Mouse (Mus musculus) stomach, embryonic 15.5 days (tissue): ENCODE results near the gene Zfp687. TPM values are rescaled to one million over a fixed set of nuclear protein-coding genes. Genes with fewer than 3 reads are reported as not detected.
"Not testable (repeated sequence)": the region's sequence is repeated elsewhere in the genome, so short reads cannot be mapped to it uniquely, and the experiment has no call there.

Experiments used
- ATAC-seq: fragments of 200-750 bp; cut with Nextera tagmentation; 2 replicates; pipeline ENCODE4 v1.8.0; 2017; ENCODE audit warnings: low read depth, moderate number of reproducible peaks, moderate TSS enrichment; ENCODE audit not compliant: insufficient read depth, low FRiP score
- H3K27ac ChIP-seq: fragments of 300-500 bp; sonication (generic); 2 replicates; pipeline ENCODE4 v1.5.1; 2015; ENCODE audit warnings: mild to moderate bottlenecking, inconsistent platforms
- H3K27me3 ChIP-seq: fragments of 300-500 bp; sonication (generic); replicated peaks from 2 replicates; pipeline ENCODE4 v1.6.1; 2015; ENCODE audit warnings: inconsistent platforms
- H3K36me3 ChIP-seq: fragments of 300-500 bp; sonication (generic); 2 replicates; pipeline ENCODE4 v1.6.1; 2015; ENCODE audit warnings: inconsistent platforms
- H3K4me1 ChIP-seq: fragments of 300-500 bp; sonication (generic); 2 replicates; pipeline ENCODE4 v1.6.1; 2015; ENCODE audit warnings: inconsistent platforms
- H3K4me2 ChIP-seq: fragments of 300-500 bp; sonication (generic); 2 replicates; pipeline ENCODE4 v1.6.1; 2015; ENCODE audit warnings: mild to moderate bottlenecking, inconsistent platforms
- H3K4me3 ChIP-seq: fragments of 300-500 bp; sonication (generic); replicated peaks from 2 replicates; pipeline ENCODE4 v1.5.1; 2015; ENCODE audit warnings: inconsistent platforms
- H3K9ac ChIP-seq: fragments of 300-500 bp; sonication (generic); 2 replicates; pipeline ENCODE4 v1.6.1; 2015; ENCODE audit warnings: inconsistent platforms
- H3K9me3 ChIP-seq: fragments of 300-500 bp; sonication (generic); 2 replicates; pipeline ENCODE4 v1.6.1; 2016; ENCODE audit warnings: inconsistent platforms
- WGBS: fragments of 180-500 bp; shearing (Covaris S2); methylation state at CpG from one replicate; pipeline ENCODE4 v1.1.7; 2015; 5-methylcytosine and 5-hydroxymethylcytosine counted together
- polyA plus RNA-seq: library from polyadenylated mRNA; unstranded; fragments of >200 nt; fragmentation: Nextera tagmentation; extraction: Ambion mirVana; gene quantifications from 2 replicates; pipeline ENCODE4 v1.2.1, GENCODE M21; 2015

Zfp687 gene
- polyA plus RNA-seq, 1 experiment from 2014 or later: 19.3 TPM

DNA sequence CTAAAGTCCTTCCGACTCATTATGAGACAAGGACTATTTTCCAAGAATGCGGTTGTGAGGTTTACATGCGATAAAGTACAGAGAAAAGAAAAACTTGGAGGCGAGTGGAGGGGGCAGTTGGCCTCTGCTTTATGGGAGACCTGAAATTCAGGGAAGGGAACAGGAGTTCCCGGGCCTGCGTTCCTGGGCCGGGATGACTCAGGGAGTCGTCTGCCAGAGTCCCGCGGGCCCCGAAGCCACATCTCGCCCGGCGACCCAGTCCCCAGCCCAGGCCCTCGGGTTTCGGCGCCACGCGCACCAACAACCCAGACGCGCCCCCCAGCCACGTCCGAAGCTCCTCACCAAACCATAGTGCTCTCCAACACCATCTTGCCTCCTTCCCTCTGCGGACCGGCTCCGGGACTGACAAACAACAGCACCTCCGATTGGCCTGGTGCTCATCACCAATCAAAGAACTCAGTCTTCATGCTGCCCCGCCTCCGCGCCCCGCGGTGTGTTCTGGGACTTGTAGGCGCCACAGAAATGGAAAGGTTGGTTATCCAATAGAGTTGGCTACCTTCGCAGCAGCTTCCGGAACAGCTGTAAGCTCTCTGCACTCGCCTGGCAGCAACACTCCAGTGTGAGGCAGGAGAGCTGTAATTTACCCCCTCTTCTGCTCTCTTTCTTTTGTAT is 27.1 kb upstream of the Zfp687 start, which contains the start of gene Psmd4:
Psmd4 (minus strand) TSS at position 449 of the 672 bp plus-strand sequence.
- WGBS: 0% methylated on average over 36 of the region's 36 CpGs
- Histone ChIP-seq H3K27ac (peak within 1 kb of the TSS; percentile 62; the same call in 1 of the 2 replicates), H3K27me3 (no peaks in the 10 kb centered on the region), H3K36me3 (0 out of 2 replicates have a peak, but pooled peaks cover 6% of the 10 kb centered on the region), H3K9ac (peak within 1 kb of the TSS; percentile 74), H3K4me2 (peak within 1 kb of the TSS; percentile 56), H3K4me1 (peaks cover 4% of the 10 kb centered on the region; the same call in 1 of the 2 replicates), H3K9me3 (no peaks in the 10 kb centered on the region), H3K4me3 (peak within 1 kb of the TSS; percentile 94)
- peak; percentile 99 for ATAC-seq

DNA sequence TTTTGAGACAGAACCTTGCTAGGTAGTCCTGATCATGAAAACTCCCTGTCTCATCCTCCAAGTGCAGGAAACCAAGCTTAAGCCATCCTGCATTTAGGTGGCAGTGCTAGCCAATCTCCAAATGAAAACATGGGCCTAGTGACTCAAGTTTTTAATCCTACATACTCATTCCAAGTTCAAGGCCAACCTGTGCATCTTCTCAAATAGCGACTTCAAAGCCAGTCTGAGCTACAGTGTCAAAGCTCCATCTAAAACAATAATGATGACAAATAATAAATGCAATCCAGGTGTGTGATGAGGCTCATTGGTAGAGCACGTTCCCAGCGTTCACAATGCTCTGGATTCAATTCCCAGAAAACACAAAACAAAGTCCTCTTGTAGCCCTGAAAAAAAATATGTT is 26.4 kb upstream of the Zfp687 start:
- Histone ChIP-seq H3K4me2 (peak overlapping the region; percentile 56), H3K9ac (peak overlapping the region; percentile 74), H3K27ac (no peak overlapping the region), H3K9me3 (no peaks in the 10 kb centered on the region), H3K36me3 (0 out of 2 replicates have a peak, but pooled peaks cover 10% of the 10 kb centered on the region), H3K4me1 (peaks cover 4% of the 10 kb centered on the region; the same call in 1 of the 2 replicates), H3K27me3 (no peaks in the 10 kb centered on the region), H3K4me3 (peak overlapping the region; percentile 94)
- ATAC-seq: no peak
- 12% methylated on average over 3 of the region's 3 CpGs for WGBS

DNA sequence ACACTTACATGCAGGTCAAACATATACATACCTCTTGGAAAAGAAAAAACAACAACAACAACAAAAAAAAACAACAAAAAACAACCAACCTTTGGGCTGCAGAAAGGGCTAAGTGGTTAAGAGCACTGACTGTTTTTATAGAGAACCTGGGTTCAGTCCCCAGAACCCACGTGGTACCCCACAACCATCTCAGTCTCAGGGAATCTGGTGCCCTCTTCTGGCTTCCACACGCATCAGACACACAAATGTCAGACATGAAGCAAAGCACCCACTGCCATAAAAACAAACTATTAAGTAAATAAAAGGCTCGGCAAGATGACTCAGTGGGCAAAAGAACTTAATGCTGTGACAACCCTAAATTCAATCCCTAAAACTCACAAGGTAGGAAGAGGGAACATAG is 14.7 kb upstream of the Zfp687 start:
- no peak overlapping the region for H3K4me3 ChIP-seq
- no peaks in the 10 kb centered on the region for H3K27me3 ChIP-seq
- H3K36me3 ChIP-seq: peaks cover 32% of the 10 kb centered on the region
- H3K9ac ChIP-seq: no peak overlapping the region
- H3K4me2 ChIP-seq: no peak overlapping the region
- no peak for ATAC-seq
- H3K27ac ChIP-seq: no peak overlapping the region
- peaks cover 4% of the 10 kb centered on the region for H3K4me1 ChIP-seq
- WGBS: 64% methylated on average over 3 of the region's 3 CpGs
- H3K9me3 ChIP-seq: no peaks in the 10 kb centered on the region

DNA sequence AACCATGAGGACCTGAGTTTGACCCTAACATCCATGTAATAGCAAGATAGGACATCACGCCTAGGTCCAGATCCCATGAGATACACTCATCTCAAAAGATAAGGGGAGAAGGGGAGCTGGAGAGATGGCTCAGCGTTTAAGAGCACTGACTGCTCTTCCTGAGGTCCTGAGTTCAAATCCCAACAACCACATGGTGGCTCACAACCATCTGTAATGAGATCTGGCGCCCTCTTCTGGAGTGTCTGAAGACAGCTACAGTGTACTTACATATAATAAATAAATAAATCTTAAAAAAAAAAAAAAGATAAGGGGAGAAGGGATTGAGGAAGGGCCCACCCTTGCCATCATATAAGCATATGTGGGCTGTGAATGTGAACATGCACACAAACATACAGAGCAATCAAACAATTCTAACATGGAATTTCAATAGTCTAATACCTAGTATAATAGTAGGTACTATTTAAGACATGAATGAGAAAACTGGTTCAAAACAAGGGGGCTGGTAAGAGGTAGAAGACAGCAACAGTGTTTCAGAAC is 14.1 kb upstream of the Zfp687 start:
- not testable (repeated sequence) for H3K9me3 ChIP-seq, H3K4me2 ChIP-seq, H3K4me3 ChIP-seq, ATAC-seq, H3K27me3 ChIP-seq, H3K27ac ChIP-seq, H3K9ac ChIP-seq
- H3K36me3 ChIP-seq: peaks cover 26% of the 10 kb centered on the region
- 79% methylated on average over 3 of the region's 3 CpGs for WGBS
- H3K4me1 ChIP-seq: peaks cover 10% of the 10 kb centered on the region

DNA sequence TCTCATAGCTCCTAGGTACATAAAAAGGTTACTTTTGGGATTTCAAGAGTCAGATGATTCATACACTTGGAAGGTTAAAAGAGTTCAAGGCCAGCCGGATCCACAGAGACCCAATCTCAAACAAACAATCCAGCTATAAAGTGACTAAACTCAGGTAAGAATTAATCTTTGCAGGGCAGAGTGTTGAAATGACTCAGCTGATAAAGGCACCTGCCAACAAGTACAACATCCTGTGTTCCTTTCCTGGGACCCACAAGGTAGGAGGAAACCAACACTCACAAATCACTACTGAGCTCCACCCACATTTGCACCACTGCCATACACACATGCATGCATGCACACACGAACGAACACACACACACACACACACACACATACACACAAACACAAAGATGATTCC is 13.4 kb upstream of the Zfp687 start:
- Histone ChIP-seq H3K36me3 (peaks cover 19% of the 10 kb centered on the region), H3K9ac (no peak overlapping the region), H3K9me3 (no peaks in the 10 kb centered on the region), H3K27ac (no peak overlapping the region), H3K27me3 (no peaks in the 10 kb centered on the region), H3K4me3 (no peak overlapping the region), H3K4me2 (no peak overlapping the region), H3K4me1 (peaks cover 12% of the 10 kb centered on the region)
- peak; percentile 62 for ATAC-seq
- WGBS: 59% methylated on average over 3 of the region's 3 CpGs

DNA sequence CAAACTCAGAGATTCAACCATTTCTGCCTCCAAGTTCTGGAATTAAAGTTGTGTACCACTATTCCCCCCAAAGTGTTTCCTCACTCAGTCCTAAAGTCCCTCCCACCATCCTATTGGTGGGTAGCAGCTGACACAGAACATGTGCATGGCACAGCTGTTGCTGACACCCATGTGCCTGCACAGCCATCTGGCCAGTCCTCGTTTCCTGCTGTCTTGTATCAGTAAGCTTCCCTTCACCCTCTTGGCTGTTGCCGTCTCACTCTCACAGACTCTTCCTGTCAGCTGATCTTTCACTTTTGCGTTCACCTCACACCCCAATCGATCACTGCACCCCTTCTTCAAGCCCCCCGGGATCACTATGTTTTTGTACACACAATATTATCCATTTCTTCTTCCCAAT is 12.5 kb upstream of the Zfp687 start:
- no peaks in the 10 kb centered on the region for H3K27me3 ChIP-seq
- no peak overlapping the region for H3K4me2 ChIP-seq
- H3K4me1 ChIP-seq: peaks cover 12% of the 10 kb centered on the region
- H3K27ac ChIP-seq: 0 out of 2 replicates have a peak overlapping the region, but pooled peaks have one; percentile 35
- H3K4me3 ChIP-seq: no peak overlapping the region
- WGBS: 31% methylated on average over 5 of the region's 5 CpGs
- ATAC-seq: peak; percentile 55; the same call in 1 of the 2 replicates
- no peaks in the 10 kb centered on the region for H3K9me3 ChIP-seq
- peaks cover 10% of the 10 kb centered on the region for H3K36me3 ChIP-seq
- no peak overlapping the region for H3K9ac ChIP-seq

DNA sequence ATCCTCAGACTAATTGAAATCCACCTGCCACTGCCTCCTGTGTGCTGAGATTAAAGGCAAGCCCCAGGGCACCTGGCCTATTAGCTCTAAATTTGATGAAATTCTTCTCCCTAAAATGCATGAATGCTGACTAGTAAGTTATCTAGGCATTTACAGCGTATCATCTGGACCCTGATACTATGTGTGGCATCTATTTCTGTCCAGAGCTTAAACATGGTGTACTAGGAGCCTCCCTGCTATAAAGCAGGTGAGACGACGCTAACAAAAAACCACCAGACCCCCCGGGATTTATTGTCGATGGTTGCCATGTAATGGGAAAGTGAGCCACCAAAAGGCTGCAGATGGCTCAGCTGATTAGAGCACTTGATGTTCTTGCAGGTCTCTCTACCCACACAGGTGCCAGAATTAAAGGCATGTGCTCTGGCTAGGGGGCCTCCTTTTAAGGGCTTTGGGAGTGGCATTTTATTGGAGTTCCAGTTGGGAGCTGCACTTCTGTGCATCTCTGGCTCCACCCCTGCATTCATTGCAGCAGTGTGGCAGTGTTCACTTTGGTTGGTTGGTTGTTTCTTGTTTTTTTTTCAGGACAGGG is 11.9 kb upstream of the Zfp687 start:
- H3K36me3 ChIP-seq: 0 out of 2 replicates have a peak, but pooled peaks cover 6% of the 10 kb centered on the region
- H3K9ac ChIP-seq: no peak overlapping the region
- no peak overlapping the region for H3K4me3 ChIP-seq
- no peaks in the 10 kb centered on the region for H3K9me3 ChIP-seq
- 60% methylated on average over 5 of the region's 5 CpGs for WGBS
- no peak overlapping the region for H3K27ac ChIP-seq
- no peaks in the 10 kb centered on the region for H3K27me3 ChIP-seq
- peaks cover 12% of the 10 kb centered on the region for H3K4me1 ChIP-seq
- H3K4me2 ChIP-seq: no peak overlapping the region
- no peak for ATAC-seq

DNA sequence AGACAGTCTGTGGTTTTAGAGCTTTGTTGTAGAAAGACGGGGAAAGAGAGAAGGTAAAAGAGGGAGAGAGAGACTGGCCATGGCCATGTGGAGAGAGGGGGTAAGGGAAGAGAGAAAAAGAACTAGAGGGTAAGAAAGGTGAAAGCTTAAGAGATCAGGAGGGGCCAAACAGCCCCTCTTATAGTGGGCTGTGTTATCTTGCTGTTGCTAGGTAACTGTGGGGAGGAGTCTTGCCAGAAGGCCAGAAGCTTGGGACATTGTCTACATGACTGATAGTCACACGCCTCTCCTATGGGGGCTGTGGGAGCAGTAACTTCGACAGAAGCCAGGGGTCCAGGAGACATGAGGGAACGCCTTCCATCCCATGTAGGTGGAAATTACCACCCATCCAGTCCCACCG is 10.0 kb upstream of the Zfp687 start:
- no peak overlapping the region for H3K27ac ChIP-seq
- no peaks in the 10 kb centered on the region for H3K9me3 ChIP-seq
- no peaks in the 10 kb centered on the region for H3K27me3 ChIP-seq
- no peaks in the 10 kb centered on the region for H3K36me3 ChIP-seq
- H3K4me1 ChIP-seq: peaks cover 12% of the 10 kb centered on the region
- 34% methylated on average over 5 of the region's 5 CpGs for WGBS
- no peak overlapping the region for H3K4me2 ChIP-seq
- H3K4me3 ChIP-seq: no peak overlapping the region
- H3K9ac ChIP-seq: no peak overlapping the region
- no peak for ATAC-seq

DNA sequence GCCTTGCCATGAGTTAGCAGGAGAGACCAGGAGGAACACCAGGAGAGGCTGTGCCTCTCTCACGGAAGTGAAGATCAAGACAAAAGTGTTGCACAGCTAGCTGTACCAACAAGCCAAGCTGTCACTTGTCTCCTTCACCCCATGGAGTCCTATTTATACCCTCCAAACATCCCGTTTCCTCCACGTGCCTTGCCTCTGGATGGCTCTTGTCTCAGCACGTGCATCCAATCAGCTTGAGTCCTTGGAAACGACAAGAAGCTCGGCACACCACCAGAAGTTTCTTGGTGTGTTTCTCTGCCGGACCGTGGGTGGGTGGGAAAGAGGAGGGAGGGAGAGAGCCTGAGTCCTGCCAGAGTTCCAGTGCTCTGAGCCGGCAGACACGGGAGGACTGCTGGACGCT is 9.3 kb upstream of the Zfp687 start:
- H3K9ac ChIP-seq: no peak overlapping the region

DNA sequence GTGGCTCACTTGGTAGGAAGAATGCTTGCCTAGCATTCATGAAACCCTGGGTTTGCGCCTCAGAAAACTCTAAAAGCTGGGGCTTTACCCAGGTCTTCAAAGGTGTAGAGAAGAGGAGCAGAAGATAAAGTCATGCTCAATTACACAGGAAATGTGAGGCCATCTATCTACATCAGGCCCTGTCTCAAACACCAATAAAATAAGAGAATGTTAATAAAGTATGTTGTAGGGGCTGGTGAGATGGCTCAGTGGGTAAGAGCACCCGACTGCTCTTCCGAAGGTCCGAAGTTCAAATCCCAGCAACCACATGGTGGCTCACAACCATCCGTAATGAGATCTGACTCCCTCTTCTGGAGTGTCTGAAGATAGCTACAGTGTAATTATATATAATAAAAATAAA is 5.7 kb upstream of the Zfp687 start:
- not testable (repeated sequence) for H3K9ac ChIP-seq, H3K4me3 ChIP-seq, H3K4me2 ChIP-seq, H3K27ac ChIP-seq, H3K36me3 ChIP-seq, H3K4me1 ChIP-seq, H3K27me3 ChIP-seq, ATAC-seq, H3K9me3 ChIP-seq
- 94% methylated on average over 5 of the region's 5 CpGs for WGBS

More for the DNA sequence above, 9.3 kb upstream of the Zfp687 start:
- H3K9me3 ChIP-seq: no peaks in the 10 kb centered on the region
- H3K4me2 ChIP-seq: peak overlapping the region; percentile 14; the same call in 1 of the 2 replicates
- peaks cover 12% of the 10 kb centered on the region for H3K4me1 ChIP-seq
- no peaks in the 10 kb centered on the region for H3K36me3 ChIP-seq
- H3K27ac ChIP-seq: no peak overlapping the region
- WGBS: 26% methylated on average over 11 of the region's 11 CpGs
- no peaks in the 10 kb centered on the region for H3K27me3 ChIP-seq
- ATAC-seq: no peak
- no peak overlapping the region for H3K4me3 ChIP-seq

DNA sequence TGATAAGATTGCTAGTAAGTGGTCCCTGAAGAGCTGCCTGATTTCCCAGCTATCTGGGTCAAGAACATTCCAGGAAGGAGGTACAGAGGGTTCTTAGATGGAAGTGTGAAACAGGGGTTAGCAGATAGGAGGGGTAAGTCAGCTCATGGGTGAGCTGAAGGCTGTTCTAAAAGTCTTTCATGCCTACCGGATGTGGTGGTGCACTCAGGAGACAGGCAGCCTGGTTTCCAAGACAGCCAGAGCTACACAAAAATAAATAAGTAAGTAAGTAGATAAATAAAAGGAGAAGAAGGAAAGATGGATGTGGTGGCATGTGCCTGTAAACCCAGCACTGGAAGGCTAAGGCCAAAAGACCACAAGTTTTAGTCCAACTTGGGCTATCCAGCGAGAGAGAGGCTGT is 3.5 kb upstream of the Zfp687 start:
- Histone ChIP-seq H3K36me3 (no peaks in the 10 kb centered on the region), H3K4me1 (peaks cover 6% of the 10 kb centered on the region), H3K27ac (no peak overlapping the region), H3K27me3 (no peaks in the 10 kb centered on the region), H3K9me3 (no peaks in the 10 kb centered on the region), H3K9ac (no peak overlapping the region), H3K4me3 (no peak overlapping the region), H3K4me2 (no peak overlapping the region)
- WGBS: 80% methylated on average over 2 of the region's 2 CpGs
- ATAC-seq: no peak

DNA sequence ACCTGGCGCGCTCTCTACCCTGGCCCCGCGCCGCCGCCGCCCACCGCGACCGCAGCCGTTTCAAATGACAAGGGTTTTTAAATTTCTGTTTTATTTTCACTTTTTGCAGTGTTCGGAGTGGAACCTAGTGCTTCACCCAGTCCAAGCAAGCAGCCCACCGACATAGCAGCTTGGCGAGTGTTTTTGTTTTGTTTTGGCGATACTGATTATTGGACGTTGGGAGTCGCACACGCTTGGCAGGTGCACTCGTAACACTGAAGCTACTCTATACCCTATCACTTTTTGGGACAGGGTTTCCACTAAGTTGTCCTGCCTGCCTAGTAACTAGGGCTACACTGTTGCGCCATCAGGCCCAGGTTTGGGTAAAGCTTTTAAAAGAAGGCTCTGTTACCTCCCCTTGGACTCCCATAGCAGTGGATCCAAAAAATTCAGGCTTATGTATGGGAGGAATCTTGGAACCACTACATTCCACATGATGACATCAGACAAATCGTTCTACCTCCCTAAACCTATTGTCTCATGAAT is 1.3 kb upstream of the Zfp687 start:
- peak overlapping the region; percentile 65; the same call in 1 of the 2 replicates for H3K9ac ChIP-seq
- WGBS: 3% methylated on average over 21 of the region's 21 CpGs
- H3K36me3 ChIP-seq: peaks cover 6% of the 10 kb centered on the region
- ATAC-seq: no peak
- H3K4me1 ChIP-seq: peaks cover 13% of the 10 kb centered on the region
- peak overlapping the region; percentile 100 for H3K27ac ChIP-seq
- peak overlapping the region; percentile 86 for H3K4me3 ChIP-seq
- no peaks in the 10 kb centered on the region for H3K9me3 ChIP-seq
- H3K27me3 ChIP-seq: no peaks in the 10 kb centered on the region
- H3K4me2 ChIP-seq: peak overlapping the region; percentile 78
